Mouse (Mus musculus): ENCODE data around the gene Cpne4. TPM values are rescaled to one million over a fixed set of nuclear protein-coding genes. Genes with fewer than 3 reads are reported as not detected.

The Cpne4 gene
- total and polyA plus RNA-seq, 3 experiments = not detected

- Histone ChIP-seq H3K27me3 (replicated peaks) (peaks cover 44% of the 10 kb centered on the region), H3K4me2 (ENCODE audit: insufficient read depth, low read depth, poor library complexity, severe bottlenecking) (no peak overlapping the region), H3K4me1 (ENCODE audit: control insufficient read depth in 1 of 2, insufficient read depth in 2 of 2) (no peaks in the 10 kb centered on the region), H3K27ac (ENCODE audit: insufficient read depth, low read depth) (no peak overlapping the region), H3K79me2 (replicated peaks; ENCODE audit: control insufficient read depth, extremely low read depth, insufficient read depth, poor library complexity, severe bottlenecking) (no peaks in the 10 kb centered on the region), H3K4me3 (replicated peaks in 1 of 3; ENCODE audit: low read depth in 2 of 3, low read length in 2 of 3, poor library complexity in 1 of 3) (no peak overlapping the region), H3K36me3 (replicated peaks in 1 of 2; ENCODE audit: control insufficient read depth in 1 of 2, insufficient read depth in 1 of 2, low read length in 1 of 2) (no peaks in the 10 kb centered on the region), H3K9ac (ENCODE audit: insufficient read depth, low read depth) (no peak overlapping the region), H3K9me3 (replicated peaks; ENCODE audit: low read length) (no peaks in the 10 kb centered on the region)
- dilution Hi-C loops (cut with MboI; ENCODE audit: extremely low pct_ligation_motif_present, extremely low pct_unique_long_range_greater_than_20kb, low sequenced_read_pairs) (no loop called here), in situ Hi-C loops (cut with MboI; ENCODE audit: low pct_ligation_motif_present, low pct_unique_long_range_greater_than_20kb, low sequenced_read_pairs) (no loop called here)
- TF ChIP-seq MAFK (IDR thresholded peaks at IDR 0.05; ENCODE audit: insufficient replicate concordance, low read length) = no peak
- TF ChIP-seq IRF4 (IDR thresholded peaks at IDR 0.05; ENCODE audit: low read depth, low read length) = no peak
- TF ChIP-seq ZKSCAN1 (IDR thresholded peaks at IDR 0.05; ENCODE audit: borderline replicate concordance, low read depth, low read length) = no peak
- no peak for TF ChIP-seq ETS1 (conservative IDR thresholded peaks at IDR 0.05; ENCODE audit: low read depth, low read length)
- no peak for TF ChIP-seq SMC3 (IDR thresholded peaks at IDR 0.05; ENCODE audit: low read depth, low read length)
- no peak for TF ChIP-seq POLR2A (IDR thresholded peaks at IDR 0.05; ENCODE audit: low read depth, low read length)
- no peak for TF ChIP-seq ZC3H11A (IDR thresholded peaks at IDR 0.05; ENCODE audit: low read depth, low read length)
- TF ChIP-seq JUN (IDR thresholded peaks at IDR 0.05; ENCODE audit: insufficient read depth, low read depth, low read length) = no peak
- no peak for TF ChIP-seq TCF12 (IDR thresholded peaks at IDR 0.05; ENCODE audit: low read depth, low read length)
- no peak for TF ChIP-seq POLR2AphosphoS2 (IDR thresholded peaks at IDR 0.05; ENCODE audit: low read depth, low read length)
- no peak for TF ChIP-seq UBTF (IDR thresholded peaks at IDR 0.05; ENCODE audit: low read depth, low read length)
- TF ChIP-seq ELF1 (IDR thresholded peaks at IDR 0.05; ENCODE audit: low read depth, low read length) = no peak
- TF ChIP-seq CHD1 (IDR thresholded peaks at IDR 0.05; ENCODE audit: low read depth, low read length) = no peak
- TF ChIP-seq CHD2 (IDR thresholded peaks at IDR 0.05; ENCODE audit: low read length) = no peak
- no peak for TF ChIP-seq ZMIZ1 (IDR thresholded peaks at IDR 0.05; ENCODE audit: low read depth, low read length)
- no peak for TF ChIP-seq MAX (IDR thresholded peaks at IDR 0.05; ENCODE audit: low read length)
- no peak for TF ChIP-seq CTCF (conservative IDR thresholded peaks at IDR 0.05 in 1 of 2, IDR thresholded peaks at IDR 0.05 in 1 of 2; ENCODE audit: low read depth in 2 of 2, low read length in 2 of 2)
- no peak for TF ChIP-seq KAT2A (IDR thresholded peaks at IDR 0.05; ENCODE audit: insufficient replicate concordance, low read length)
- DNase-seq (ENCODE audit: extremely low read depth) = no peak
These were observed 485.5 kb downstream of the Cpne4 start for GRCm38 (mm10) chr9:105032572-105032971.

GRCm38 (mm10) chr9:105033641-105034040 lies 486.6 kb downstream of the Cpne4 start:
- H3K4me3 ChIP-seq (replicated peaks in 1 of 3; ENCODE audit: low read depth in 2 of 3, low read length in 2 of 3, poor library complexity in 1 of 3) = no peak overlapping the region
- H3K79me2 ChIP-seq (replicated peaks; ENCODE audit: control insufficient read depth, extremely low read depth, insufficient read depth, poor library complexity, severe bottlenecking) = no peaks in the 10 kb centered on the region
- DNase-seq (ENCODE audit: extremely low read depth) = no peak
- H3K36me3 ChIP-seq (replicated peaks in 1 of 2; ENCODE audit: control insufficient read depth in 1 of 2, insufficient read depth in 1 of 2, low read length in 1 of 2) = no peaks in the 10 kb centered on the region
- peaks cover 47% of the 10 kb centered on the region for H3K27me3 ChIP-seq (replicated peaks)
- no peaks in the 10 kb centered on the region for H3K4me1 ChIP-seq (ENCODE audit: control insufficient read depth in 1 of 2, insufficient read depth in 2 of 2)
- no peak for TF ChIP-seq MXI1 (IDR thresholded peaks at IDR 0.05; ENCODE audit: low read depth, low read length)
- no peak for TF ChIP-seq POLR2AphosphoS2 (IDR thresholded peaks at IDR 0.05; ENCODE audit: low read depth, low read length)
- TF ChIP-seq NELFE (IDR thresholded peaks at IDR 0.05; ENCODE audit: low read depth, low read length) = no peak
- TF ChIP-seq ETS1 (conservative IDR thresholded peaks at IDR 0.05; ENCODE audit: low read depth, low read length) = no peak
- no peak for TF ChIP-seq E2F4 (IDR thresholded peaks at IDR 0.05; ENCODE audit: insufficient replicate concordance, low read depth, low read length)
- TF ChIP-seq EP300 (IDR thresholded peaks at IDR 0.05; ENCODE audit: low read length) = no peak
- no peak for TF ChIP-seq MEF2A (IDR thresholded peaks at IDR 0.05; ENCODE audit: borderline replicate concordance, low read depth, low read length)
- no peak overlapping the region for H3K27ac ChIP-seq (ENCODE audit: insufficient read depth, low read depth)
- no peak overlapping the region for H3K9ac ChIP-seq (ENCODE audit: insufficient read depth, low read depth)
- dilution Hi-C loops (cut with MboI; ENCODE audit: extremely low pct_ligation_motif_present, extremely low pct_unique_long_range_greater_than_20kb, low sequenced_read_pairs) = no loop called here
- H3K9me3 ChIP-seq (replicated peaks; ENCODE audit: low read length) = no peaks in the 10 kb centered on the region
- in situ Hi-C loops (cut with MboI; ENCODE audit: low pct_ligation_motif_present, low pct_unique_long_range_greater_than_20kb, low sequenced_read_pairs) = no loop called here
- H3K4me2 ChIP-seq (ENCODE audit: insufficient read depth, low read depth, poor library complexity, severe bottlenecking) = no peak overlapping the region
